Comparison of ENCODE assay signal across 15 mouse cellular contexts in genomic region chr11:103892831-103893230, GRCm38 (mm10).
"Had no signal": no experiment of that assay in that cellular context is flagged by ENCODE, and none has a peak within 500 bp of the region (broad histone marks: within the 10 kb centered on the region; RNA-seq: fewer than 3 reads in every experiment).

No protein-coding gene starts in this region.

- H3K4me1 ChIP-seq: limb, embryonic 13.5 days; liver, embryonic 13.5 days; lung, embryonic 15.5 days; midbrain, embryonic 10.5 days; stomach, embryonic 15.5 days had no signal

- H3K9ac ChIP-seq: limb, embryonic 13.5 days; liver, embryonic 13.5 days; liver, postnatal 0 days; lung, embryonic 15.5 days; neural tube, embryonic 13.5 days; stomach, embryonic 15.5 days had no signal

- H3K4me3 ChIP-seq: limb, embryonic 13.5 days; liver, embryonic 13.5 days; lung, embryonic 15.5 days; midbrain, embryonic 10.5 days; neural tube, embryonic 13.5 days; stomach, embryonic 15.5 days had no signal

- ATAC-seq: intestine, postnatal 0 days; liver, postnatal 0 days; midbrain, embryonic 16.5 days had no signal

- H3K9me3 ChIP-seq: limb, embryonic 13.5 days; liver, embryonic 13.5 days; lung, embryonic 15.5 days; midbrain, embryonic 10.5 days; neural tube, embryonic 13.5 days; stomach, embryonic 15.5 days had no signal

- DNase-seq: kidney, adult 8-10 months; kidney, postnatal 25 days; liver, embryonic 13.5 days; liver, postnatal 0 days; lung, postnatal 4 days; right cerebral cortex, postnatal 14 days; thymus, adult 2 months; thymus, postnatal 25 days had no signal

- H3K36me3 ChIP-seq: lung, embryonic 15.5 days; stomach, embryonic 15.5 days had no signal

- H3K27me3 ChIP-seq: limb, embryonic 13.5 days; liver, embryonic 13.5 days; lung, embryonic 15.5 days; neural tube, embryonic 13.5 days; stomach, embryonic 15.5 days had no signal

- H3K4me2 ChIP-seq: limb, embryonic 13.5 days; liver, embryonic 13.5 days; lung, embryonic 15.5 days; neural tube, embryonic 13.5 days; stomach, embryonic 15.5 days had no signal

- H3K27ac ChIP-seq: limb, embryonic 13.5 days; liver, embryonic 13.5 days; lung, embryonic 15.5 days; midbrain, embryonic 10.5 days; neural tube, embryonic 13.5 days; stomach, embryonic 15.5 days had no signal
